Mouse (Mus musculus) myocyte (in vitro differentiated cells): ENCODE results near the gene Cdc123.

Source experiments
- MAX ChIP-seq: IDR thresholded peaks from one replicate; pipeline ENCODE4 v1.6.1; 2011; ENCODE audit warnings: low read depth, mild to moderate bottlenecking, control low read depth
- MYOD1 ChIP-seq, 3 experiments: IDR thresholded peaks; one replicate each; pipeline ENCODE4 v1.6.1; 2011; ENCODE audit warnings: control low read depth in 2 of 3, low read depth in 2 of 3, mild to moderate bottlenecking in 2 of 3, moderate library complexity in 1 of 3; ENCODE audit not compliant: insufficient read length in 2 of 3, control insufficient read depth in 1 of 3
- POLR2A ChIP-seq: IDR thresholded peaks from one replicate; pipeline ENCODE4 v1.6.1; 2011; ENCODE audit warnings: low read depth, mild to moderate bottlenecking, control low read depth, moderate library complexity; ENCODE audit not compliant: insufficient read length
- POLR2AphosphoS2 ChIP-seq: IDR thresholded peaks from one replicate; pipeline ENCODE4 v1.6.1; 2011; ENCODE audit warnings: low read depth, control low read depth; ENCODE audit not compliant: insufficient read length
- TCF12 ChIP-seq: IDR thresholded peaks from one replicate; pipeline ENCODE4 v1.6.1; 2011; ENCODE audit warnings: mild to moderate bottlenecking, control low read depth; ENCODE audit not compliant: poor library complexity, insufficient read depth, severe bottlenecking
- TCF3 ChIP-seq: IDR thresholded peaks from one replicate; pipeline ENCODE4 v1.6.1; 2011; ENCODE audit warnings: low read depth, control low read depth; ENCODE audit not compliant: insufficient read length

DNA sequence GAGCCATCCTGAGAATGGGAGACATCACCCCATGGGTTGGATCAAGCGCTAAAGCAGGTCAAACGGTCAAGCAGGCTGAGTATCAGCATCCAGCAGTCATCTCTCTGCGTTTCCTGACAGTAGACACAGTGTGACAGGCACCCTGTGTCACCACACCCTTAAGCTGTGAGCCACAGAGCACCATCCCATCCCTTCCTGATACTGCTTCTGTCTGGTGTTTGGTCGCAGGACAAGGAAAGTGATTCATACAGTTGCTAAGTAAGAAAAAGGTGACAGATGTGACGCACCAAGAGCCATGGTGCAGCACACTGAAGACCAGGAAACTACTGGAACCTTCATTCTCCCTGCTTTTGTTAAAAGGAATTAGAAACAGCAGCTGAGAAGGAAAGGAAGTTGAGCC, 43.9 kb upstream of the Cdc123 start:
- TF ChIP-seq TCF12 (no peak), TCF3 (no peak), MYOD1 (IDR thresholded peaks at IDR 0.05; ENCODE audit: control insufficient read depth in 1 of 3, insufficient read length in 2 of 3, low read depth in 2 of 3) (no peak), MAX (no peak), POLR2A (no peak), POLR2AphosphoS2 (no peak)
